Mouse (Mus musculus) olfactory bulb, adult 2 months (tissue): Measurements from ENCODE around the gene 5730455P16Rik.

Experiments used
- CTCF ChIP-seq: fragments of 200-500 bp; IDR thresholded peaks from 2 replicates; pipeline ENCODE4 v1.5.1; 2012; ENCODE audit warnings: low read depth, mild to moderate bottlenecking, low read length, moderate library complexity; ENCODE audit not compliant: insufficient read depth
- POLR2A ChIP-seq: fragments of 200-500 bp; IDR thresholded peaks from 2 replicates; pipeline ENCODE4 v1.6.1; 2012; ENCODE audit warnings: mild to moderate bottlenecking, low read depth, low read length, moderate library complexity; ENCODE audit not compliant: insufficient read depth

DNA sequence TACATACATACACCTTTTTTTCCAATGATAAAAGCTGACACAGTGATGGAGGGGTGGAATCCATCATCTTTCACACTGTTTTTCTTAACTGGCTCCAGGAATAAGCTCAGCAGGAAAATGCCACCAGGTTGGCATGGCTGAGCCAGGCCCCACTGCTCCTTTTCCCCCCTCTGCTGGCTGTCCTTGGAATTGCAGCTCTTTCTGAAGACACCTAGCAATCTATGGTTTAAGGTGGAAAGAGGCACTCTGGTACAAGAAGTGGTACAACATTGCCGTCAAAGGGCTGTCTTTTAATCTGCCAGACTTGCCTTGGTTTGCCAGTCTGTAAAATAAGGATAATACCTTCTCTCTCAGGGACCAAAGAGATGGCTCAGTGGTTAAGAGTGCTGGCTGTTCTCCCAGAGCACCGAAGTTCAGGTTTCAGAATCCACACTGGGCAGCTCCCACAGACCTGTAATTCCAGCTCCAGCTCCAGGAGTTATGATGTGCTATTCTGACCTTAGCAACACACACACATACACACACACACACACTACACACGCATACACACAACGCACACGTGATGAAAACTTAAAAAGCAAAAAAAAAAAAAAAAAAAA, 25.9 kb downstream of the 5730455P16Rik start:
- TF ChIP-seq POLR2A (no peak), CTCF (peak; percentile 83)
